ENCODE assay signal across 8 mouse cellular contexts in the genomic region with DNA sequence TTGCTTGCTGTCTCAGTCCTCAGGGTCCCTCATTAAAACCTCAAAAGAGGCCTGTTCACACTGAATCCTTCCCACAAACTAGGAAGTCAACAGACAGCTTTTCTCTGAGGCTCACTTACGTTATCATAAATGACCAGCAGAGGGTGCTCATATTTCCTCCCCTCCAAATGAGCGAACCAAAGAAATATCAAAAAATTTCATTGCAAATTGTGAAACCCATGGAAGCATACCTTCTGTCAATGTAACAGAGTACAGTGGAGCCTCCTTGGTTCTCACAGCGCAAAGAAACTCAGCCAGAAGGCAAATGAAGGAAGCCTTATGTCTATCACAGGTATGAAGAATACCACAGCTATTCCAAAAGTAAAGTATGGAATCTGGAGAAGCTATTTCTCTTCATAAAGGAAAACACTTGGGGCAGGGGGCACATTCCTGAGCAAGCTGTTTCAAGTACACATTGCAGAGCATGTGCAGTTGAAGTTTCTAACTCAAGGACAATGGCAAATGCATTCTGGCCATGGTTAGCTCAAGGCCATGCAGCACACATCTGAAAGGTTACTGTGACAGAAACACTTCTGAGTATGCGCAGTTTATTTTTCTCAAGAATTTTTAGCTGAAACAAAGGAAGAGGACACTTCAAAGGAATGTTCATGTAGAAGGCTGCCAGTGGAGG.
DNase-seq lines count a peak whose midpoint lies in the region; ATAC-seq and TF ChIP-seq lines count a peak whose summit lies in the region.

No protein-coding gene starts in this region.

- DNase-seq in adrenal gland, postnatal 10 days: peak; percentile 53
- no peak for DNase-seq in adrenal gland, adult 8-10 months
- DNase-seq in layer of hippocampus, adult 11-12 months (ENCODE audit: low spot score): peak; percentile 59
- DNase-seq in layer of hippocampus, postnatal 36 days: no peak
- peak; percentile 78 for DNase-seq in adipocyte (ENCODE audit: low spot score)
- peak; percentile 37 to 55 for DNase-seq in layer of hippocampus, adult 2 months (ENCODE audit: low spot score in 2 of 2)
- DNase-seq in testis, postnatal 10 days (ENCODE audit: low spot score): peak; percentile 64

- peak overlapping the region; percentile 7; the same call in 1 of the 2 replicates for H3K27ac ChIP-seq in layer of hippocampus, adult 2 months

- no peak overlapping the region for H3K4me3 ChIP-seq in layer of hippocampus, adult 2 months

- TF ChIP-seq CTCF in layer of hippocampus, adult 2 months (conservative IDR thresholded peaks at IDR 0.05): peak; percentile 85

- ATAC-seq in erythroid progenitor cell, adult 5-6 weeks (replicated peaks; ENCODE audit: low FRiP score, poor library complexity, severe bottlenecking): no peak

Comparison
In these comparisons a context has a peak if more than half of its experiments do, and no peak if none do; other contexts are left out.
1. DNase-seq: peak in adrenal gland, postnatal 10 days (single experiment), layer of hippocampus, adult 11-12 months (single experiment), adipocyte (single experiment), layer of hippocampus, adult 2 months (2 of 2) and testis, postnatal 10 days (single experiment); none in adrenal gland, adult 8-10 months (single experiment) and layer of hippocampus, postnatal 36 days (0 of 2).